Mouse (Mus musculus): ENCODE data around the gene Gm6401.
"Not testable (repeated sequence)": the region's sequence is repeated elsewhere in the genome, so short reads cannot be mapped to it uniquely, and the experiment has no call there.

The Gm6401 gene

DNA sequence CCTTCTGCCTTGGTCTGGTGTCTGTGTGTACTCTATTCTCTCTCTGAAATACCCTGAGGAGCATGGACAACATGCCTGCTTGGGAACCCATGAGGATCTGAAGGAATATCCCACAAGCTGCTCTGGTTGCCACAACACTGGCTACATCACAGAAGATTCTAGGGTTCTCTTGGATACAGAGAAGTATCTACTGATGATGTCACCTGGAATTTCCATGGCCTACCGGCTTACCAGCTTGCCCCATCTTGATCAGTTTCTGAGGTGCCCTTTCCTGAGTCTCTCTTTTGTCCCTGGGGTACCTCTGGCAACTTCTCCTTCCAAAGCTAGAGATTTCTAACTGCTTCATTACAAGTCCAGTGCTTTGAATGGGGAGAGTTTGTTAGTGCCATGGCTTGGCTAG lies at the start of gene Gm6401:
Gene Gm6401 (minus strand): TSS at position 101 of the 400 bp plus-strand sequence.
- DNase-seq (ENCODE audit: low spot score in 2 of 2) = not testable (repeated sequence)

- DNase-seq (ENCODE audit: low spot score in 2 of 2) = not testable (repeated sequence)
Measured at GRCm38 (mm10) chr14:41983225-41983624, 15.5 kb upstream of the Gm6401 start, which contains the start of gene Gm3543. TSS of gene Gm3543 (minus strand) at chr14:41983325.

DNA sequence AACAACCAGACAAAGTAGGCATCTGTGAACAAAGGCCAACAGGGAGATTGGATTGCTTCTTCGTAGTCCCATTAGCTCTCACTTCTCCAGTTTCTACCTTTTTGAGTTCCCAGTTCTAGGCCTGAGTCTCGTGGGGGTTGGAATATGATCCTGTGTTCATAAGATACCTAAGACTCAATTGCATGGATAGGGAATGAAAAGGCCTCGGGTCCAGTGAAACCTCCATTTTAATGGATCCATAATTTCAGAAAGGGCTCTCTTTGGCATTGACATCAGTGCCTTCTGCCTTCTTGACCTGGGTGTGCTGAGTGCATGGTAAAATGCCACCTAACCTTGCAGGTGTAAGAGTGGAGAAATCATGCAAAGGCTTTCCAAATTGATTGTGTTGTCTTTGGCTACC lies 869 bp upstream of the Gm6401 start:
- DNase-seq (ENCODE audit: low spot score in 2 of 2) = not testable (repeated sequence)

DNA sequence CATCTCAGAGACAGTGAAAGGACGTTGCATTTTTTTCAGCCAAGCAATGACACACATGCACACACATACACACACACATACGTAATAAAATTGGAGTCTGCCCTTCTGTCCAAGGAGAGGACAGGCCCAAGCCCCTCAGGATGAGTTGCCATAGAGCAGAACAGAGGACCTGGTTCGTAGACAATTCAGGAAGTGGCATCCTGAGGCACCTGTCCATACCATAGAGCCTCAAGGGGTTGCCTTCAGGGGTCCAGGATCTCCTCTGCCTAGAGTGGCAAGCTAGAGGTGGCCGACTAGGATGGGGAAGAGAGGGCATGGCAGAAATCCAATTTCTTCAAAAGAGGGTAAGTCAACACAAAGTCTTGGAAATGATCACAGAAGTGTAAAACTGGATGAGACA lies 3.6 kb downstream of the Gm6401 start:
- DNase-seq (ENCODE audit: low spot score in 2 of 2) = not testable (repeated sequence)

- not testable (repeated sequence) for DNase-seq (ENCODE audit: low spot score in 2 of 2)
Measured at GRCm38 (mm10) chr14:41943695-41944094, 24.0 kb downstream of the Gm6401 start, which contains the start of gene 1700024B05Rik. TSS of gene 1700024B05Rik (plus strand) at chr14:41943995.

DNA sequence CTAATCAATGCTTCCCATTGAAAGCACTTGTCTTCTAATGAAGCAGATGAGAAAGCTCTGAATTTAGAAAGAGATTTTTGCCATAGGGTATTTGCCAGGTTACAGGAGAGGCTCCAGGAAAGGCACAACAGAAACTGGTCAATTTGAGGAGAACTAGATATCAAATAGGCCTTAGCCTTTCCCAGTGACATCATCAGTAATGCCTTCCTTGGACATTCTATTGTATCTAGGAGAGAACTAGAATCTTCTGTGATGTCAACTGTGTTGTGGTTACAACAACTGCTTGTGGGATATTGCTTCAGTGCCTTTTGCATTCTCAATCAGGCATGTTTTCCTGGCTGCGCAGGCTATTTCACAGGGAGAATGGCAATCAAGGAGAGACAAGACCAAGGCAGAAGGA lies 43.1 kb downstream of the Gm6401 start, which contains the start of gene 1700049E17Rik1:
Gene 1700049E17Rik1 (plus strand): TSS at position 301 of the 400 bp plus-strand sequence.
- DNase-seq (ENCODE audit: low spot score in 2 of 2) = not testable (repeated sequence)

Measured in cerebellum, postnatal 4 days (tissue).